Mouse (Mus musculus) embryonic fibroblast, embryonic 13.5 days (primary cell): ENCODE data around the gene Exoc7. TPM values are rescaled to one million over a fixed set of nuclear protein-coding genes. Genes with fewer than 3 reads are reported as not detected.

Experiments used
- H3K27ac ChIP-seq: 2 replicates; pipeline ENCODE4 v1.5.1; 2012; ENCODE audit warnings: low read length, control low read depth, inconsistent platforms; ENCODE audit not compliant: insufficient read depth
- H3K4me1 ChIP-seq: 2 replicates; pipeline ENCODE4 v1.6.1; 2011; ENCODE audit warnings: low read length; ENCODE audit not compliant: control insufficient read depth, insufficient read depth
- H3K4me3 ChIP-seq: 2 replicates; pipeline ENCODE4 v1.5.1; 2011; ENCODE audit warnings: mild to moderate bottlenecking, control low read depth, low read length; ENCODE audit not compliant: insufficient read depth
- CTCF ChIP-seq: IDR thresholded peaks from 2 replicates; pipeline ENCODE4 v1.5.1; 2011; ENCODE audit warnings: mild to moderate bottlenecking, control low read depth, low read length, moderate library complexity, borderline replicate concordance; ENCODE audit not compliant: insufficient read depth
- POLR2A ChIP-seq: IDR thresholded peaks from 2 replicates; pipeline ENCODE4 v1.6.1; 2011; ENCODE audit warnings: low read depth, mild to moderate bottlenecking, control low read depth, low read length, moderate library complexity
- polyA plus RNA-seq: library from polyadenylated mRNA; stranded (reverse); fragments of >200 nt; gene quantifications from 2 replicates; pipeline ENCODE4 v1.2.4, GENCODE M21; 2011; ENCODE audit warnings: low read depth; ENCODE audit not compliant: missing spikeins, insufficient read length

The Exoc7 gene
- polyA plus RNA-seq, 1 experiment, result 60.1 TPM

GRCm38 (mm10) chr11:116335244-116336036 is 28.4 kb upstream of the Exoc7 start, which contains the start of gene Foxj1:
Gene Foxj1 (minus strand): TSS chr11:116335399.
- peak within 1 kb of the TSS; percentile 57 for H3K4me3 ChIP-seq
- H3K27ac ChIP-seq, result no peak within 1 kb of the TSS
- TF ChIP-seq POLR2A, result no peak
- peak; percentile 38; the same call in 1 of the 2 replicates for TF ChIP-seq CTCF
- H3K4me1 ChIP-seq, result no peaks in the 10 kb centered on the region

- no peak overlapping the region for H3K27ac ChIP-seq
- TF ChIP-seq POLR2A (no peak), CTCF (no peak)
- no peaks in the 10 kb centered on the region for H3K4me1 ChIP-seq
- H3K4me3 ChIP-seq, result no peak overlapping the region
These were observed 27.4 kb upstream of the Exoc7 start for GRCm38 (mm10) chr11:116334417-116334782.

DNA sequence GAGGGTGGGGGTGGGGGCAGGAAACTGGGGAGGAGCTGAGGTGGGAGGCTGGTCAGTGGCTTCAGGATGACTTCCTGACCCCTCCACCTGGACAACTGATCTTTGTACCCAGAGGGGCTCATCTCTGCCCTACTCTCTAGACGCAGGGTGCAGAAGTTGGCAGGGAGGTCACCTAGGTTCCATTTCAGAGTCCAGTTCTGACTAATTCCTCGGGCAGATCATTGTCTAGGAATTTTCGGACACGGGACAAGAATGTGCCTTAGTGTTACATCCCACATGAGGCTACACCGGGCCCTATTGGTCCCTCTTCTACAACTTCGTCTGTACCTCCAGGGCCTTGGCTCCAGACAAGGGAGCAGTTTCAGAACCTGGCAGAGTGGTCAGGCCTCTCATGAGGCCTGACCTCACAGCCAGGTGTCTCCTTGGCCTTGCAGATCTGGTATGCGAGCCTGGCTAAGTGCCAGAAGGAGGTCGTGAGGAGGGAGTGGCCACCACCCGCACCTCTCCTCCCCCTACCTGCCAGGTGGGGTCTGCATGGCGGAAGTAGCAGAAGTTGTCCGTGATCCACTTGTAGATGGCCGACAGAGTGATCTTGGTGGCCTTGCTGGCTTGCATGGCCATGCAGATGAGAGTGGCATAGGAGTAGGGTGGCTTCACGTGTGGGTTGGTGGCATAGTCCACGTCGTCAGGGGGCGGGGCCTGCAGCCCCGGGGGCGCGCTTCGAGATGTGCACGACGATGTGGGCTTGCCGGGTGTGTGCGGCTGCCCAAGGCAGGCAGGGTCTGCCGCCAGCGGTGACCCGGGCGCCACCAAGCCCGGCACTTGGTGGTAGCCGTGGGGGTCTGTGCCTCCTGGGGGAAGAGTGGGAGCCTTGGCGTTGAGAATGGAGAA is 26.7 kb upstream of the Exoc7 start:
- Histone ChIP-seq H3K27ac (no peak overlapping the region), H3K4me3 (no peak overlapping the region), H3K4me1 (no peaks in the 10 kb centered on the region)
- no peak for TF ChIP-seq CTCF
- TF ChIP-seq POLR2A, result no peak

DNA sequence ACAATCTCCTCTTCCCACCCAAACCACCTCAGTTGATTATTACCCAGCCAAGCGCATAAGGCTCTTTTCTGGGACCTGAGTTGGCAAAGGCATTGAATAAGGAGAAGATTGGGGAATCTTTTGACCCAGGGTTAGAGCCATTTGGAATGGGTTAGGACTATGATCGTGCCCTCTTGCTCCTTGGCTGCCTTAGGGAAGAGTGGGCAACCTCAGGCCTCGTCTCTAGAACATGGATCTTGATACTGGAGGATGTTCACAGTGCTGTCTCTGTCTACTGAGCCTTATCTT is 25.9 kb upstream of the Exoc7 start:
- Histone ChIP-seq H3K4me3 (no peak overlapping the region), H3K27ac (no peak overlapping the region), H3K4me1 (no peaks in the 10 kb centered on the region)
- TF ChIP-seq POLR2A (no peak), CTCF (no peak)

- Histone ChIP-seq H3K4me1 (no peaks in the 10 kb centered on the region), H3K27ac (no peak overlapping the region), H3K4me3 (no peak overlapping the region)
- TF ChIP-seq POLR2A (no peak), CTCF (no peak)
These were observed 25.4 kb upstream of the Exoc7 start for GRCm38 (mm10) chr11:116332232-116332982.

DNA sequence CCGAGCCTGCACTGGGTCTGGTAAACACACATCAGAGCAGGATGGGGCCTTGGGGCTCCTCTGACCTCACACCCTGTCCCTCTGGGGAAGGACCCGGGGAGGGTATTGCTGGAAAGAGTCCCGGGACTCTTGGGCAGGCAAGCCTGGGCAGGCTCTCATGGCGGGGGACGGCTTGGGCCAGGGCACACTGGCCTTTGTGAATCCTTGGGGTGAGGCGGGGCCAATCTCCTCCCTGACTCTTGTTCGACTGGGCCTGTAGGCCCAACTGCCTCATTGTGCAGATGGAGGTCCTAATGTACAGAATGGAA is 23.1 kb upstream of the Exoc7 start:
- no peaks in the 10 kb centered on the region for H3K4me1 ChIP-seq
- H3K4me3 ChIP-seq, result no peak overlapping the region
- TF ChIP-seq CTCF (no peak), POLR2A (no peak)
- H3K27ac ChIP-seq, result no peak overlapping the region

DNA sequence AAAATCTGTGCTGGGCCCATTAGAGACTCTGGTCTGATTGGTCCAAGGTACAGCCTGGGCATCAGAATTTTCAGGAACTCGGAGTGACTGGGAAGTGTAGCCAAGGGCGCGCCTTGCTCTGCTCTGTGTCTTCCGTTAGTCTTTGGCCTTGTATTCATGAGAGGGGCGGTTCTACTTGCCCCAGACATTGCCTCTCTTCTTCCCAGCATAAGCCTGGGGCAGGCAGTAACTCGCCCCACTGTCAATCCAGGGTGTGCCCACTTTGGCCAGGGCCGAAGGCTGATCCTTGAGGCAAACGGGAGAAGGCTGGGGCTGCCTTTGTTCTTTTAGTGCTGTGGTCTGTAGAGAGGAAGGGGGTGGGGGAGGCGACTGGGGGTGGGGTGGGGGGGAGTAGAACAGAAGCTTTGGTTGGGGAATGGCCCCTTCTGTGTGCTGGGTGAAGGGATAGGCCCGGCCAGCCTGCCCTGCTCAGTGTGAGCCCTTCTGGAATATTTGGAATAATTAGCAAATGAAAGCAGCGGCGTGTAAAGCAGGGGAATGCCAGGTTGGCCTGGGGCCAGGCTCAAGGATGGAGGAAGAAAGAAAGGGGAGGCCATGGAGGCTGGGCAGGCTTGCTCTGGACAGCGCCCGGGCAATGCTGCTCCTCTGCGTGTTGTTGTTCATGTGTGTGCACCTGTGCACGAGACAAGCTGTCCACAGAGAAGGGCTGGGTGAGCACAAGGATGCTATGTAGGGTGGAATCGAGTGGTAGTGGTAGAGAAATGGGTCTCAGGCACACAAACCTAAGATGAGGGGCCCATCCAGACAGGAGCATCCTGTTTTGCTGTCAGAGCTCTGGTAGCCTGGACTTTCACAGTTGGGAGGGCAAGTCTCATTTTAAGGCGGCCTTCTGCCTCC is 22.5 kb upstream of the Exoc7 start:
- Histone ChIP-seq H3K4me1 (no peaks in the 10 kb centered on the region), H3K27ac (no peak overlapping the region), H3K4me3 (no peak overlapping the region)
- no peak for TF ChIP-seq CTCF
- no peak for TF ChIP-seq POLR2A

GRCm38 (mm10) chr11:116326963-116327603 is 20.1 kb upstream of the Exoc7 start:
- Histone ChIP-seq H3K27ac (no peak overlapping the region), H3K4me3 (no peak overlapping the region), H3K4me1 (no peaks in the 10 kb centered on the region)
- TF ChIP-seq CTCF (no peak), POLR2A (no peak)
